Mouse (Mus musculus) left cerebral cortex, adult 18-20 months (tissue): ENCODE results near the gene Orm3. TPM values are rescaled to one million over a fixed set of nuclear protein-coding genes. Genes with fewer than 3 reads are reported as not detected.
A peak's percentile ranks its signal among the peaks of the same experiment; 100 is the strongest.

Experiments
- DNase-seq, 2 experiments: peaks; one replicate each; pipeline ENCODE4 v3.0.0; 2021 to 2022; ENCODE audit warnings: low spot score in 2 of 2, mixed read lengths in 1 of 2
- total RNA-seq, 2 experiments: library from RNA; stranded (reverse); gene quantifications; 2 replicates each; pipeline ENCODE4 v1.2.3; 2021

Gene Orm3
- total RNA-seq, 2 experiments from 2014 or later = not detected

- peak; percentile 89 to 95 for DNase-seq
These were observed 12.6 kb downstream of the Orm3 start for GRCm38 (mm10) chr4:63368577-63368976.

DNA sequence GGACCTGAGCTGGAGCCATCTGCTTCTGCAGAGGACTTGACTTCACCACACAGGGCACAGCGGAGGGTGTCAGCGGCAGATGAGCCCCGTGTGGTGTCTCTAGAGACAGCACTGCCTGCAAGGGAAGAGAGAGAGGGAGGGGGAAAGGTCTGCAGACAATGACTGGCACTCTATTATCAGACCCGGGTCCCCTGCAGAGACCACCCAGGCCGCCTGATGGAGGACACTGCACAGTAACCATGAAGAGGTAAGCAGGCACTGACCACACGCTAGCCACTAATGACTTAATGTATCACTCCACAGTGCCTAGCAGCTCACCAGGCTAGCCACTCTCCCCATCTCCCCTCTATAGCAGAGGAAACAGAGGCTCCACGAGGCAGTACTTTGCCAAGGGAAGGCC lies 14.9 kb downstream of the Orm3 start:
- no peak for DNase-seq

DNA sequence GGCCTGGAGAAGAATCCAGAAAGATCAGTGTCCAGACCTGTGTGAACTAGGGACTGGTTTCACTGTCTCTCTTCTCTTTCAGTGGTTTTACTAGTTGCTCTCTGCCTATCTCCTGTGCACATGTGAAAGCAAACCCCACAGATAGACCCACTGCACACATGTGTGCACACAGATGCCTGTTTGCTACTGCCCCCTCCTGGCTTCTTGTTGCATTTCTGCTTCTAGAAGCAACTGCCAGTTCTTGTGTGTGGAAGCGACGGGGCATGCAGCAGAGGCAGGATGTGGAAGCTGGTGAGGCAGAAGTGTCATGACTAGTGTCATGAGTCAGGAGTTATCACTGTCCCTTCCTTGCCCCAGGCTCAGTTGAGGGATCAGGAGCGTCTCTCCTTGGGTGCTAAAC lies 15.9 kb downstream of the Orm3 start:
- DNase-seq = peak in 1 of 2 experiments; percentile 41

DNA sequence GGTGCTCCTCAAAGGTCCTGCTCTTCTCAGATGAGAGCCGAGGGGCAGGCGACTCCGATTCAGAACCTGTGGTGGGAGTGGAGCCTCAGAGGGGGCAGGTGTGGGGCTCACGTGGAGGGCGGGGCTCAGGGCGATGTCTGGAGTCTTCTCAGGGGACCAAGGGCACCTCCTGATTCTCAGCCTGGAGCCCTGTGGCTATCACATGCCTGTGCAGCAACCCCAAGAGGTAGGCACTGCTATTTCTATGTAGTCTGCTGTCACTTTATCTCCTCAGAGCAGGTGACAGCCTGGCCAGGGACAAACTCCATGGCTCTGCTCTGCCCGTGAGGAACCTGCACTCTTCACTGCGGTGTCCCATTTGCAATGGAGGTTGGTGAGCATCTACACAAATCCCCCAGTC lies 17.4 kb downstream of the Orm3 start:
- DNase-seq = no peak

- no peak for DNase-seq
These were observed 18.4 kb downstream of the Orm3 start for GRCm38 (mm10) chr4:63374331-63374730.

DNA sequence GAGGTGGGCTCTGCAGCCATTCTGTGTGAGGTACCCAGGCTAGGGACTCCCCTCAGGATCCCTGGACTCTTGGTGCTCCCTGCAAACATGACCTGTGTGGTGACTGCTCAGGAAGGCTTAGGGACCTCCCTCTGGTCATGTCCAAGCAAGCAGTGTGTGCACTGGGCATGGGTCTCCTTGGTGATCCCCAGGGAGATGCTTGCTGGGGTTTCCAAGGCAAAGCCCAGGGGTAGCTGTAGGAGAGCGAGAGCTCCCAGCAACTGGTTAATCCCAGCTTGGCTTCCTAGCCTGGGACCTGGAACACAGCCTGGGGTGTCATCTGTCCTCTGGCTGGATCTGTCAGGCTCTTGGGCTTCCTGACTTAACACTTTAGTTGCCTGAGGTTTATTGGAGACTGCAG lies 19.4 kb downstream of the Orm3 start:
- DNase-seq = no peak

DNA sequence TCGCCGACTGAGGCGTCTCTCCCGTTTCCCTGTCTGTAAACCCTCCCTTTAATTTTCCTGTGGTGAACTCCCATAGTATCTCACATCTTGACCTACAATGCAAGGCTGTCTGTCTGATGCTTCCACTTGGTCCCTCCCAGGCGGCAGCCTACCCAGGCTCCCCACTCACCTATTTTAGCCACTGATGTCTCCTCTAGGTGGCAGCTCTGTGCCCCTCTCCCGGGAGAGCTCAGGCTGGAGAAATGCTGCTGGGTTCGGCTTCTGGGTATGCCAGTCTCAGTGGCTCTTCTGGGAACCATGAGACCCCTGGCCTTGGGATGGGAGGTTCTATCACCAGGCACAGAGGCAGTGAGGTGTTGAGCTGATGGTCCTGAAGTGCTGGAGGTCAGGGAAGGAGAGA lies 21.5 kb downstream of the Orm3 start:
- DNase-seq = no peak

DNA sequence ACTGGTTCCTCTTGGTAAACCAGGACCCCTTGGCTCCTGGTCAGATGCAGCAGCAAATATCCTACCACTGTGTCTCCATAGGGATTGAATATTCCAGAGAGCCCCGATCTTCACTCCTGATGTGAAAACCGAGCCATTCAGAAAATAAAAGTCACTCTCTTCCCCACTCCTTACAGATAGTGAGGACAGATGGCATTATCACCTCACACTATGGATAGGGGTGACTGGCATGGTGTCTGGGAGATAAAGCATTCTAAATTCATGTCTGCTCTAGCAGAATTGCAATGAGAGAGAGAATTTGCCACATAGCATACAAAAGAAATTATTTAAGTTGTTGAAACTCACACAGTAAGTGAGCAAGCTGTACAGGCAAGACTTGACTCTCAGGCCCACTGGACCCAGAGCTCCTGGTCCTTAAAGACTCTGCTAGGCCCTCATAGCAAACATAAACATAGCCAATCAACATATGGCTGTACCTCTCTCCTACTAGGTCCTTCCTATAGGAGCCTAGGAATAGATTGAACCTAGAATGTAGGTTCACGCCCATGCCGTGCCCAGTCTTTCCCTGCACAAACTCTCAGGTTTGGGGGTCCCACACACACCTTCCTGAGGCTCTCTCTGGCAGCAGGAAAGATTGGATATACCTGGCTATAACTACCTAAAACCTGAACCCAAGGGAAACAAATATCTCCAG lies 26.9 kb downstream of the Orm3 start:
- no peak for DNase-seq

GRCm38 (mm10) chr4:63383474-63383873 lies 27.5 kb downstream of the Orm3 start:
- DNase-seq = no peak

DNA sequence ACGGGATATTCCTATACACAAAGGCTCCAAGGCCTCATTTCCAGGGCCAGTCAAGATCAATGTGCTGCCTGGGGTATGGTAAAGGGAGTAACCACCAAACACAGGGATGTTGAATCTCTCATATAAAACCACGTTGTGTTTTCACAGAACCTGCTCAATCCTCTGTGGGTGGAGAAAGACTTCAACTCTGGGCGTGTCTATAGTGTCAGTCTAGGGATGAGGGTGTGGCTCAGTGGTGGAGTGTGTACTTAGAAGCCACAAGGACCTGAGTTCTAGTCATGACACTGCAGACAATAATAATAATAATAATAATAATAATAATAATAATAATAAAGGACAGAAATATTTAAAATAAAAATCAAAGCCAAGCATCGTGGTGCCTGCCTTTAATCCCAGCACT lies 28.3 kb downstream of the Orm3 start:
- DNase-seq = no peak

- DNase-seq = no peak
These were observed 29.3 kb downstream of the Orm3 start for GRCm38 (mm10) chr4:63385253-63385652.

DNA sequence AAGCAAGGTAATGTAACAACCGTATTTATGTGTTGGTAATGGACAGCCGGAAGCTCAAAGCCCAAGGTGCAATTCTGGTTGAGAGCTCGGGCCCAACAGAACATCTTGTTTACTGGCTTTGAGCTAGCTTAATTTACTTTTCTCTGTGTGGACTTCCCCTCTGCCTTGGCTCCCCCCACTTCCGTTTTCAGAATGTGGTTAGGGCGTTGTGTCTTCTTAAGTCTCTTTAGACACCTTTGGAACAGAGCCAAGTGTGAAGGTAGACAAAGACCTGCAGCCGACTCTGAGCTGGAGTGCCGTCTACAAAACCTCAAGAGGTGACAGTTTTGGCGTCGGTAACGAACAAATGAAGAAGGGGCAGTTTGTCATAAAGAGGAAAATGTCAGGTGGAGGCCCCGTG lies 29.8 kb downstream of the Orm3 start:
- no peak for DNase-seq

DNA sequence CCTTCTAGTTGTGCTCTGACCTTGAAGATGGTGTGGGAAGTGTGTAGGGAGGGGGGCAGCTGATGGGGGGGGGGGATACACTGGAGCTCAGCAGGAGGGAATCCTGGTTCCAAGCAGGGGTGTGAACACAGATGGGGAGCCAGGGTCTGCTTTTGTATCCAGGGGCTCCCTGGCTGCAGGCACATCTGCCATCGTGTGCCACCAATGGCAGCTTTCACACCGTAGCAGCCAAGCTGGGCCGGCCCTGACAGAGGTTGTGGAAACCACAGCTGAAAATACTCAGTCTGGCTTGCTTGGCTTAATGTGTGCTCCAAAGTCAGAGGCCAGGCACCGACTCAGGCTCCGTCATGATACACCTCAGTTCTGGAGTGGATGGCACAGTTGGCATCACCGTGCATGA lies 32.1 kb downstream of the Orm3 start:
- DNase-seq = no peak

DNA sequence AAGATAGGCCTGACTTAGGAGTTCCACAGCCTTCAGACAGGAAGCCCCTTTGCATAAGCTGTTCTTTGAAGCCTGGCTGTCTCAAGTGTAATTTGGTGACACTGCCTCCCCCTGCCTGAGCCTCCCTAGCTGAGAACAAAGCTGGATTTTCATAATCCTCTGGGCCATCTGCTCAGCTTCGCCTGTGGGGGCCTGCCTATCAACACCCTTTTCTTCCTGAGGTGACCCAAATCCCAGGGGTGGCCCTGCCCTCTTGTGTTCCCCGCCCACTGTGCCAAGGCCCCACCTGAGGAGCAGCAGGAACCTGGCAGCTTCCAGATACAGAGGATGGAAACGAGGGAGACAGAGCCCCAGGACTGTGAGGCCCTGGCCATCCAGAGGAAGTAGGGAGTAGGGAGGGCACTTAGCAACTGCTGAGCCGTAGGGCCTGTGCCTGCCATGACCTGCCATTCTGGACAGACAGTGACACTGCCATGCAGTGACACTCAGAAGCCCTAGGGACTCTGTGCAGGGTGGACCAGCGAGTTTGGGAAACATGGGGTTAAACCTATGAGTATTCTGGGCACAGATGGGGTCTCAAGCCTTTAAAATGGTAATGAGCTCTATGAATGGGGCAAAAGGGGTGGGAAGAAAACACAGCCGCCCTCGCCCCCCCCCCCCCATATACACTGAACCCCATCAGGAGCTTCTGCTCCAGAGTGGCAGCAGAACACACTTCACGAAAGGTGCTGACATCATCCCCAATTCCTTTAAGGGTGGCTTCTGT lies 33.3 kb downstream of the Orm3 start:
- no peak for DNase-seq

- no peak for DNase-seq
These were observed 34.0 kb downstream of the Orm3 start for GRCm38 (mm10) chr4:63389887-63390528.

GRCm38 (mm10) chr4:63391322-63391721 lies 35.4 kb downstream of the Orm3 start:
- DNase-seq = no peak

GRCm38 (mm10) chr4:63397981-63398537 lies 42.1 kb downstream of the Orm3 start:
- no peak for DNase-seq

DNA sequence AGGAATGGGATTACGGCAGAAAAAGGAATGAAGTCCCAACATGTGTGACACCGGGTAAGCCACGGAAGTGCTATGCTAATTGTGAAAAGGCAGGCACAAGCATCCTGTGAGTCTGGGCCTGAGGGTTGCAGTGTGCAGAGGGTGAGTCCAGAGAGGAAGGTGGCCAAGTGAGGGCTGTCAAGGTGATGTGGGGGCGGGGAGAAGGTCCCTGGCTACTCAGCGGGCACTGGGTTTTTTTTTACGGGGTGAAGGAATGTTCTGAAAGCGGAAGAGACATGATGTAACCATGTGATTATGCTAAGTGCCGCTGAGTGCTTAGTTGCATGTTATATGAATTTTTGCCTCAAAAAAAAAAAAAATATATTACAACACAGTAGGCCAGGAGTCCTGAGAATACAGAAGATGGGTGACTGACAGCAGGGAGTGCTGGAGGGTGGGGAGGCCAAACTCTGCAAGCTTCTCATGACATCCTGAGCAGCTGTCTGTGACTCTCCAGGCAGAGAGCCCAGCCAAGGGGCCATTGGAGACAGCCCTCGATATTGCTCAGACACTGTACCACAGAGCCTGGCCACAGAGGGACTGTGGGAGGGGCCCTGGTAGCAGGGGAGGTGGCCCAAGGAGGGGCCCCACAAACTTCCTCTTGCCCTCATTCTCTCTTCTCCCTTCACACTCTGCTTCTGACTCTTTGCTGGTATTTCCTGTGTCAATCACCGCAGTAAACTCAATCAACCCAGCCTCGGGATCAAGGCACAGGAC lies 43.1 kb downstream of the Orm3 start:
- DNase-seq = no peak

DNA sequence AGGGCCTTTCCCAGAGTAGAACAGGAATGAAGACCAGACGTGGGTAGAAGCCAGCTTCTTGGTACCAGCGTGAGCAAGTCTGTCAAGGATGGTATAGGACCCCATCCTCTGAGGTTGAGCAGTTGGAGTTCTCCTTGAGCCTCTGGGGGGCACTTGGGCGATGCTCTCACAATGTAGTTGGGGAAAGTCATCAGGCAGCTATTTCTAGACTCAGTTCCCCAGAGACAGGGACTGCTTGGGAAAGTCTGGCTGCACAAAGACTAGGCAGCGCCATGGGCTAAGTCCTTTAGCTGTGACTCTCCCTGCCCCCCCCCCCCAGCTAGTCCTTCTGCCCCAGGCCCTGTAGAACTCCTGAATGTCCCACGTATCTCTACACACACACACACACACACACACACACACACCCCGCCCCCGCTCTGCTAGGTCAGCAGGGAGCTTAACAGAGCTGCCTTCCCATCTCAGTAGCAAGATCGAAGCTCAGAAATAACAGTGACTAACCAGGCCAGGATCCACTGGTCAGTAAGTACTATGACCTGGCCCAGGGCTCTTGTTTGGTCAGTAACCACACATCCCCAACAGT lies 43.8 kb downstream of the Orm3 start:
- no peak for DNase-seq

GRCm38 (mm10) chr4:63400541-63401306 lies 44.8 kb downstream of the Orm3 start:
- no peak for DNase-seq
